Mouse (Mus musculus) liver, embryonic 14.5 days (tissue): ENCODE measurements around the gene Trim29.

Experiments used
- CTCF ChIP-seq: IDR thresholded peaks from 2 replicates; pipeline ENCODE4 v1.5.1; 2016; ENCODE audit warnings: antibody characterized with exemption, low read depth, control low read depth
- EP300 ChIP-seq: IDR thresholded peaks from 2 replicates; pipeline ENCODE4 v1.6.1; 2016; ENCODE audit warnings: antibody characterized with exemption, low read depth

DNA sequence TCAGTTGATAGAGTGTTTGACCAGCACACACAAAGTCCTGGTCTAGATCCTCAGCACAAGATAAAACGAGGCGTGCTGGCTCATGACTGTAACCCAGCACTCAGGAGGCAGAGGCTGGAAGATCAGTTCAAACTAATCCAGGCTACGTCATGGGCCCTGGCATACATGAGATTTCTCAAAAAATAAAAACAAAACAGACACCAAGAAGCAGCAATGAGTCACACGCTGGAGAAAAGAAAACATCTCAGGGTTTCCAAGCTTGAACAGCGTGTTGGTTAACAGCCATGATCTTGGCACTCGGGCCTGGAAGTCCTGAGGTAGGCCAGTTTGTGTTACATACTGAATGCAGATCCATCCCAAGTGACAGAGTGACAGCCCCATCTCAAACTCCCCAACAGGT is 17.6 kb upstream of the Trim29 start:
- TF ChIP-seq CTCF (no peak), EP300 (no peak)
